Mouse (Mus musculus) hindbrain, embryonic 13.5 days (tissue): ENCODE data around the gene Pabpc6. TPM values are rescaled to one million over a fixed set of nuclear protein-coding genes. Genes with fewer than 3 reads are reported as not detected.

ENCODE experiments used
- ATAC-seq: fragments of 200-750 bp; cut with Nextera tagmentation; 2 replicates; pipeline ENCODE4 v1.8.0; 2017; ENCODE audit warnings: moderate TSS enrichment; ENCODE audit not compliant: low FRiP score
- H3K27ac ChIP-seq: fragments of 300-500 bp; sonication (generic); 2 replicates; pipeline ENCODE4 v1.5.1; 2015; ENCODE audit warnings: inconsistent platforms, mild to moderate bottlenecking, moderate library complexity
- H3K27me3 ChIP-seq: fragments of 300-500 bp; sonication (generic); 2 replicates; pipeline ENCODE4 v1.6.1; 2015; ENCODE audit warnings: mild to moderate bottlenecking, inconsistent platforms
- H3K36me3 ChIP-seq: fragments of 300-500 bp; sonication (generic); 2 replicates; pipeline ENCODE4 v1.6.1; 2015; ENCODE audit warnings: mild to moderate bottlenecking, inconsistent platforms
- H3K4me1 ChIP-seq: fragments of 300-500 bp; sonication (generic); replicated peaks from 2 replicates; pipeline ENCODE4 v1.6.1; 2015; ENCODE audit warnings: inconsistent platforms
- H3K4me2 ChIP-seq: fragments of 300-500 bp; sonication (generic); 2 replicates; pipeline ENCODE4 v1.6.1; 2015; ENCODE audit warnings: inconsistent platforms, mild to moderate bottlenecking, moderate library complexity
- H3K4me3 ChIP-seq: fragments of 300-500 bp; sonication (generic); 2 replicates; pipeline ENCODE4 v1.5.1; 2015; ENCODE audit warnings: mild to moderate bottlenecking, inconsistent platforms
- H3K9ac ChIP-seq: fragments of 300-500 bp; sonication (generic); 2 replicates; pipeline ENCODE4 v1.6.1; 2015; ENCODE audit warnings: mild to moderate bottlenecking, inconsistent platforms
- H3K9me3 ChIP-seq: fragments of 300-500 bp; sonication (generic); 2 replicates; pipeline ENCODE4 v1.6.1; 2016; ENCODE audit warnings: inconsistent platforms
- WGBS: fragments of 180-500 bp; shearing (Covaris S2); methylation state at CpG from one replicate; pipeline ENCODE4 v1.1.7; 2015; 5-methylcytosine and 5-hydroxymethylcytosine counted together
- polyA plus RNA-seq: library from polyadenylated mRNA; unstranded; fragments of >200 nt; fragmentation: Nextera tagmentation; extraction: Ambion mirVana; gene quantifications from 2 replicates; pipeline ENCODE4 v1.2.1, GENCODE M21; 2015

The Pabpc6 gene
- polyA plus RNA-seq, 1 experiment from 2014 or later, result not detected

DNA sequence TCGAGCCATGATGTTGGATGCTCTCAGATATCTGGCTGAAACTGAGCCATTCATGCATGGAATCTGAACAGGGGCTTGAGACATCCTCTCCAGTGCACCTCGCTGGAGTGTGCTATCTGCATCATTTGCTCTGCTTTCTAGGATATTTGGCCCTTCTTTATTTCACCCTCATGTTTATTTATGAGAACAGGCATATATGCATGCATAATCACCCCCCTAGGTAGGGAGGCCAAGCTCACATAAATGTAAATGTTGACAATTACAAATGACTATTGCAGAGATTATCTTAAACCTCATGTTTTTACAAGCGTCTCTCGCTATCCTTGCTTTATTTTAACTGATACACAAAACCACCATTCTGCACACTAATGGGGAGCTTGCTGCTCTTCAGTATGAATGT is 21.9 kb downstream of the Pabpc6 start:
- Histone ChIP-seq H3K9me3 (no peaks in the 10 kb centered on the region), H3K36me3 (no peaks in the 10 kb centered on the region), H3K27ac (0 out of 2 replicates have a peak overlapping the region, but pooled peaks have one; percentile 52), H3K4me2 (no peak overlapping the region), H3K9ac (no peak overlapping the region), H3K4me1 (peaks cover 14% of the 10 kb centered on the region), H3K4me3 (no peak overlapping the region), H3K27me3 (no peaks in the 10 kb centered on the region)
- no peak for ATAC-seq
- WGBS, result 34% methylated on average over 4 of the region's 4 CpGs

DNA sequence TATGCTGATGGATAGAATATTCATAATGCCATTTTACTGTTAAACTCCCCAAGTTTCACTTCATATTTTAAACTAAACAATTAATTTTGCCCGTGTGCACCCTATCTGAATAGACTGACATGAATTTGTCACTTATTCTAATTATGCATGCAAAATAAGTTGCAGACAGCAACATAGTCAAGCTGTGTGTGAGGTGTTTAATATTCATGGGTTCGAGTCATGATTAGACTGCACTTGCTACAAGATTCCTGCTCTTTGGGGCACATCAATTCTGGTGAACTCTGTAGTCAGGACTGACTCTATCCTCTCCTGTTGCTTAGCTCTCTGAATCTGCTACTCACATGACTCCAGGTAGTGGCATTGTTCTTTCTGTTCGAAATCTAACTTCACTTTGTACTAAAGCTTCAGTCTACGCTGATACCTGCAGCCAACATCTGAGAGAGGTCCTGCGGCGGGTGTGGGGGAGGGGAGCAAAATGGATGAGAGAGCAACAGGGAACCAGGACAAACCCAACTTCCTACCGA is 25.8 kb downstream of the Pabpc6 start:
- H3K9me3 ChIP-seq, result no peaks in the 10 kb centered on the region
- H3K36me3 ChIP-seq, result no peaks in the 10 kb centered on the region
- no peak overlapping the region for H3K9ac ChIP-seq
- no peak overlapping the region for H3K4me2 ChIP-seq
- no peaks in the 10 kb centered on the region for H3K27me3 ChIP-seq
- ATAC-seq, result no peak
- H3K4me3 ChIP-seq, result no peak overlapping the region
- no peak overlapping the region for H3K27ac ChIP-seq
- 63% methylated on average over 7 of the region's 7 CpGs for WGBS
- peaks cover 14% of the 10 kb centered on the region for H3K4me1 ChIP-seq

- peaks cover 6% of the 10 kb centered on the region; the same call in 1 of the 2 replicates for H3K4me1 ChIP-seq
- H3K4me2 ChIP-seq, result no peak overlapping the region
- no peak overlapping the region for H3K9ac ChIP-seq
- no peak overlapping the region for H3K27ac ChIP-seq
- H3K27me3 ChIP-seq, result no peaks in the 10 kb centered on the region
- no peaks in the 10 kb centered on the region for H3K36me3 ChIP-seq
- no peak for ATAC-seq
- no peak overlapping the region for H3K4me3 ChIP-seq
- WGBS, result 90% methylated on average over 4 of the region's 4 CpGs
- H3K9me3 ChIP-seq, result no peaks in the 10 kb centered on the region
These were observed 32.5 kb downstream of the Pabpc6 start for GRCm38 (mm10) chr17:9637011-9637410.

- no peaks in the 10 kb centered on the region for H3K36me3 ChIP-seq
- peak; percentile 54; the same call in 1 of the 2 replicates for ATAC-seq
- H3K27me3 ChIP-seq, result no peaks in the 10 kb centered on the region
- H3K9ac ChIP-seq, result no peak overlapping the region
- no peak overlapping the region for H3K4me3 ChIP-seq
- no peak overlapping the region for H3K4me2 ChIP-seq
- H3K9me3 ChIP-seq, result no peaks in the 10 kb centered on the region
- H3K4me1 ChIP-seq, result peaks cover 10% of the 10 kb centered on the region; the same call in 1 of the 2 replicates
- H3K27ac ChIP-seq, result peak overlapping the region; percentile 65
- 39% methylated on average over 16 of the region's 16 CpGs for WGBS
These were observed 36.8 kb downstream of the Pabpc6 start for GRCm38 (mm10) chr17:9632579-9633252.

GRCm38 (mm10) chr17:9632140-9632539 is 37.4 kb downstream of the Pabpc6 start:
- Histone ChIP-seq H3K4me2 (no peak overlapping the region), H3K4me1 (peaks cover 10% of the 10 kb centered on the region; the same call in 1 of the 2 replicates), H3K36me3 (no peaks in the 10 kb centered on the region), H3K27ac (peak overlapping the region; percentile 65), H3K4me3 (no peak overlapping the region), H3K27me3 (no peaks in the 10 kb centered on the region), H3K9me3 (no peaks in the 10 kb centered on the region), H3K9ac (no peak overlapping the region)
- ATAC-seq, result no peak
- 36% methylated on average over 5 of the region's 5 CpGs for WGBS

DNA sequence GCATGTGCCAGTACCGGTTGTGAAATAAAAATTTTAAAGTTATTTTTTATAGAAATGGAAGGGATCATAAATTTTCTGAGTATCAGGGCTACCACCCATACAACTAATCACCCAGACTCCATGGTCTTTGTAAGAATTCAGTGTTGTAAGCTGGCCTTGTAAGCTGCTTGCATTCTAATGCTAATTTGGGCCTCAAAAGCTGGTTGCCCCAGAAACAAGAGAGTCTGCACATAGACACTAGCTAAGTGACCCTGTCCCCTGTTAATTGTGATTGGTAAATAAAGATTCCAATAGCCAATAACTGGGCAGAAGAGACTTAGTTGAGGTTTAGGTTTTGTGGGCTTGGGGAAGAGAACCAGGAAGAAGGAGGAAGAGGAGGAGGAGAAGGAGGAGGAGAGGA is 38.4 kb downstream of the Pabpc6 start:
- Histone ChIP-seq H3K27ac (no peak overlapping the region), H3K4me1 (peaks cover 10% of the 10 kb centered on the region; the same call in 1 of the 2 replicates), H3K9ac (no peak overlapping the region), H3K4me2 (no peak overlapping the region), H3K27me3 (no peaks in the 10 kb centered on the region), H3K4me3 (no peak overlapping the region), H3K36me3 (no peaks in the 10 kb centered on the region), H3K9me3 (no peaks in the 10 kb centered on the region)
- ATAC-seq, result no peak
- WGBS, result 30% methylated on average over 1 of the region's 1 CpGs

DNA sequence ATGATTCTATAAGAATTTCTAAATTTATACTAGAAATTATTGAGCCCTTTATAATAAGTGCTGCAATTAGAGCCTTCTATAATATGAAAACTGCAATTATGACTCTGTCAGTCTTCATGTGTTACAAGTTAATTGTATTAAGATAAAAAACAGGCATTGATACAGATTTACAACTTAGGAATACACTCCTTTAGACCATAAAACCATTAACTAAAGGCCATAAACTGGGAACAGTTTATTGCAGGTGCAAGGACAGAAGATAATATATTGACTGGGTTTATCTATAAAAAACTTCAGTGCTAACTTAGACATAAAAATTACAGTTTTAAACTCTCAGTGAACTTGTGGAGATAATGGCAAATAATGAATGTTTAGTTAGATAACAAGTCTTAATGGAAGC is 42.5 kb downstream of the Pabpc6 start:
- no peak for ATAC-seq

More for the DNA sequence above, 42.5 kb downstream of the Pabpc6 start:
- Histone ChIP-seq H3K4me1 (0 out of 2 replicates have a peak, but pooled peaks cover 3% of the 10 kb centered on the region), H3K9me3 (no peaks in the 10 kb centered on the region), H3K27me3 (no peaks in the 10 kb centered on the region), H3K9ac (no peak overlapping the region), H3K36me3 (no peaks in the 10 kb centered on the region), H3K27ac (no peak overlapping the region), H3K4me2 (no peak overlapping the region), H3K4me3 (no peak overlapping the region)

Other genes with a start within 250 kb of the Pabpc6 start
- gene Gm17728, start 247.7 kb downstream of the Pabpc6 start, polyA plus RNA-seq, result not detected in 2 replicates